ENCODE assay signal across 8 mouse cellular contexts in the genomic region with DNA sequence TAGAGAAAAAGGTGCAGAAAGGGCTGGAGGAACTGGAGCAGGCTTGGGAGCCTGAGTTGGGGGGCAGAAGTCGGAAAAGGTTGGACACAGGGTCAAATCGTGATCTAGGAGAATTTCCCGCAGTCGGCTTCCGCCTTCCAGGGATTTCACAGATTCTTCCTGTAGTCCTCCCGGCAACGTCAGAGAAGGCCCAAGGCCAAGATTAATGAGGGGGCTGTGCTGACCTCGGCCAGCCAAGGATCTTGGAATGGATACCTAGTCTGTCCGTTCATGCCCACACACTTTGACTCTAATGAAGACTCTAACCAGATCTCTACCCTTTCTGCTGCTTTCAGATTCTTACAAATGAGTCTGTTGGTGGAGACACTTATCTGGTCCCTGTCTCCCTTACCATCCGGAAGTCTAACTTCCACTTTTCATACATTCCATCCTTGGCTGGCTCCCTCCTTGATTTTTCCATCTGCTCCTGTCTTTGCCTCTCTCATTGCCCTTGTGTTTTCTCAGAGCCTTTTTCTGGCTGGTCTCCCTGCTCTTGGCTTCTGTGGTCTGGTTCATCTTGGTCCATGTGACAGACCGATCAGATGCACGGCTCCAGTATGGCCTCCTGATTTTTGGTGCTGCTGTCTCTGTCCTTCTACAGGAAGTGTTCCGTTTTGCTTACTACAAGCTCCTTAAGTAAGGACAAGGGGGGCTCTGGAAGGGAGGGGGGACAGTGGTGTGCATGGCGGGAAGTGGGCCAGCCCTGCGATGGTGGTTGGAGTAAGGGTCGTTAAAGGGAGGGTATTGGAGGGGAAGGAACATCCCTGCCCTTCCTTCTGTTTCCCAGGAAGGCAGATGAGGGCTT. TPM values are rescaled to one million over a fixed set of nuclear protein-coding genes. Genes with fewer than 3 reads are reported as not detected.
DNase-seq lines count a peak whose midpoint lies in the region; ATAC-seq and TF ChIP-seq lines count a peak whose summit lies in the region.

No protein-coding gene starts in this region.

- H3K27ac ChIP-seq in forebrain, embryonic 11.5 days (ENCODE audit: low read depth, low read length): 0 out of 2 replicates have a peak overlapping the region, but pooled peaks have one; percentile 25
- peak overlapping the region; percentile 88 for H3K27ac ChIP-seq in hindbrain, embryonic 10.5 days
- no peak overlapping the region for H3K27ac ChIP-seq in midbrain, embryonic 11.5 days (ENCODE audit: low read depth, low read length)

- H3K9me3 ChIP-seq in forebrain, embryonic 11.5 days (ENCODE audit: control insufficient read depth, low read length): no peaks in the 10 kb centered on the region
- H3K9me3 ChIP-seq in hindbrain, embryonic 10.5 days: no peaks in the 10 kb centered on the region
- H3K9me3 ChIP-seq in midbrain, embryonic 11.5 days (ENCODE audit: control insufficient read depth, low read length): no peaks in the 10 kb centered on the region

- H3K4me3 ChIP-seq in forebrain, embryonic 11.5 days (ENCODE audit: low read depth, low read length): peak overlapping the region; percentile 67
- peak overlapping the region; percentile 77 for H3K4me3 ChIP-seq in hindbrain, embryonic 10.5 days
- peak overlapping the region; percentile 68 for H3K4me3 ChIP-seq in midbrain, embryonic 11.5 days (ENCODE audit: low read depth, low read length)

- WGBS in forebrain, embryonic 11.5 days: 20% methylated on average over 15 of the region's 16 CpGs
- 16% methylated on average over 16 of the region's 16 CpGs for WGBS in hindbrain, embryonic 10.5 days
- WGBS in midbrain, embryonic 11.5 days: 23% methylated on average over 16 of the region's 16 CpGs

- peaks cover 7% of the 10 kb centered on the region; the same call in 1 of the 2 replicates for H3K4me1 ChIP-seq in forebrain, embryonic 11.5 days (replicated peaks; ENCODE audit: control insufficient read depth, insufficient read depth, low read length)
- H3K4me1 ChIP-seq in hindbrain, embryonic 10.5 days (replicated peaks): peaks cover 47% of the 10 kb centered on the region
- H3K4me1 ChIP-seq in midbrain, embryonic 11.5 days (ENCODE audit: control insufficient read depth, insufficient read depth, low read length): peaks cover 12% of the 10 kb centered on the region

- ATAC-seq in forebrain, embryonic 11.5 days (replicated peaks; ENCODE audit: low FRiP score): no peak
- ATAC-seq in midbrain, embryonic 11.5 days (ENCODE audit: low FRiP score): no peak

- TF ChIP-seq CTCF in brain, embryonic 14.5 days (IDR thresholded peaks at IDR 0.05; ENCODE audit: borderline replicate concordance, extremely low read depth, insufficient read depth, insufficient read length): no peak

- H3K9ac ChIP-seq in forebrain, embryonic 11.5 days (ENCODE audit: low read length): peak overlapping the region; percentile 70
- peak overlapping the region; percentile 82 for H3K9ac ChIP-seq in midbrain, embryonic 11.5 days (ENCODE audit: low read length)

- DNase-seq in retina, postnatal 1 day: peak; percentile 41
- DNase-seq in retina, embryonic 14.5 days (ENCODE audit: low spot score): no peak
- DNase-seq in brain, embryonic 14.5 days (ENCODE audit: low read depth): peak; percentile 38
- no peak for DNase-seq in forebrain, embryonic 11.5 days (ENCODE audit: low spot score)
- DNase-seq in hindbrain, embryonic 10.5 days (ENCODE audit: low spot score): peak; percentile 44
- peak; percentile 56 for DNase-seq in left cerebral cortex, postnatal 4 days
- DNase-seq in midbrain, embryonic 11.5 days (ENCODE audit: low spot score, missing footprints): peak; percentile 90
- DNase-seq in thymus, postnatal 14 days: peak; percentile 36

- H3K27me3 ChIP-seq in forebrain, embryonic 11.5 days (ENCODE audit: control insufficient read depth, insufficient read depth, low read length): no peaks in the 10 kb centered on the region
- no peaks in the 10 kb centered on the region for H3K27me3 ChIP-seq in hindbrain, embryonic 10.5 days (ENCODE audit: insufficient read depth, poor library complexity, severe bottlenecking)
- no peaks in the 10 kb centered on the region for H3K27me3 ChIP-seq in midbrain, embryonic 11.5 days (ENCODE audit: control insufficient read depth, insufficient read depth, low read length)

- intact Hi-C loops in left cerebral cortex, postnatal 4 days (cut with DNase I): no loop called here

- no peaks in the 10 kb centered on the region for H3K36me3 ChIP-seq in forebrain, embryonic 11.5 days (ENCODE audit: control insufficient read depth, insufficient read depth, low read length)
- peaks cover 30% of the 10 kb centered on the region for H3K36me3 ChIP-seq in hindbrain, embryonic 10.5 days
- H3K36me3 ChIP-seq in midbrain, embryonic 11.5 days (ENCODE audit: control insufficient read depth, insufficient read depth, low read length): no peaks in the 10 kb centered on the region

- H3K4me2 ChIP-seq in forebrain, embryonic 11.5 days (ENCODE audit: low read depth, low read length, severe bottlenecking): peak overlapping the region; percentile 93
- H3K4me2 ChIP-seq in midbrain, embryonic 11.5 days: peak overlapping the region; percentile 91

- TF ChIP-seq POLR2A in brain, embryonic 14.5 days (IDR thresholded peaks at IDR 0.05; ENCODE audit: borderline replicate concordance, extremely low read depth, insufficient read depth, insufficient read length, poor library complexity, severe bottlenecking): no peak

RNA-seq across cellular contexts. Expression of a gene that starts 0.8 kb away (rescaled TPM):
- 102 and 129 TPM in 2 replicates for polyA plus RNA-seq in brain, embryonic 14.5 days (2012; rRNA removed)
- 29.7 and 33.3 TPM in 2 replicates for polyA plus RNA-seq in forebrain, embryonic 11.5 days (2014; fragmentation: Nextera tagmentation; extraction: Ambion mirVana)
- polyA plus RNA-seq in hindbrain, embryonic 10.5 days (2016; fragmentation: Nextera tagmentation; extraction: Ambion mirVana): 33.9 and 35.8 TPM in 2 replicates
- total RNA-seq in left cerebral cortex, postnatal 4 days (2021): 100 to 1,000 TPM in 1 of 2 experiments, 10 to 100 TPM in 1; 91.1 to 101 TPM
- 32.5 and 34.3 TPM in 2 replicates for polyA plus RNA-seq in midbrain, embryonic 11.5 days (2014; fragmentation: Nextera tagmentation; extraction: Ambion mirVana)

RNA-seq across cellular contexts. Expression of a gene that starts 2.7 kb away (rescaled TPM):
- 11.4 and 12.1 TPM in 2 replicates for polyA plus RNA-seq in brain, embryonic 14.5 days (2012; rRNA removed)
- 7.5 and 10.3 TPM in 2 replicates for polyA plus RNA-seq in forebrain, embryonic 11.5 days (2014; fragmentation: Nextera tagmentation; extraction: Ambion mirVana)
- polyA plus RNA-seq in hindbrain, embryonic 10.5 days (2016; fragmentation: Nextera tagmentation; extraction: Ambion mirVana): 12.3 and 12.7 TPM in 2 replicates
- 10 to 100 TPM in 1 of 2 experiments, 1 to 10 TPM in 1; 6.8 to 10.8 TPM for total RNA-seq in left cerebral cortex, postnatal 4 days (2021)
- polyA plus RNA-seq in midbrain, embryonic 11.5 days (2014; fragmentation: Nextera tagmentation; extraction: Ambion mirVana): 8.5 and 8.9 TPM in 2 replicates

RNA-seq across cellular contexts. Expression of a gene that starts 10.0 kb away (rescaled TPM):
- 8.6 and 9.4 TPM in 2 replicates for polyA plus RNA-seq in brain, embryonic 14.5 days (2012; rRNA removed)
- polyA plus RNA-seq in forebrain, embryonic 11.5 days (2014; fragmentation: Nextera tagmentation; extraction: Ambion mirVana): 49.4 and 53.6 TPM in 2 replicates
- polyA plus RNA-seq in hindbrain, embryonic 10.5 days (2016; fragmentation: Nextera tagmentation; extraction: Ambion mirVana): 50.1 and 69.4 TPM in 2 replicates
- 1 to 10 TPM; 2.4 to 2.5 TPM for total RNA-seq in left cerebral cortex, postnatal 4 days (2021)
- polyA plus RNA-seq in midbrain, embryonic 11.5 days (2014; fragmentation: Nextera tagmentation; extraction: Ambion mirVana): 32.1 and 33.4 TPM in 2 replicates

RNA-seq across cellular contexts. Expression of a gene that starts 12.5 kb away (rescaled TPM):
- 3.7 and 3.8 TPM in 2 replicates for polyA plus RNA-seq in brain, embryonic 14.5 days (2012; rRNA removed)
- 5.8 and 7.7 TPM in 2 replicates for polyA plus RNA-seq in forebrain, embryonic 11.5 days (2014; fragmentation: Nextera tagmentation; extraction: Ambion mirVana)
- polyA plus RNA-seq in hindbrain, embryonic 10.5 days (2016; fragmentation: Nextera tagmentation; extraction: Ambion mirVana): 9.5 and 13.6 TPM in 2 replicates
- 1 to 10 TPM; 5.6 to 6.9 TPM for total RNA-seq in left cerebral cortex, postnatal 4 days (2021)
- polyA plus RNA-seq in midbrain, embryonic 11.5 days (2014; fragmentation: Nextera tagmentation; extraction: Ambion mirVana): 4.5 and 4.6 TPM in 2 replicates

RNA-seq across cellular contexts. Expression of a gene that starts 23.2 kb away (rescaled TPM):
- polyA plus RNA-seq in brain, embryonic 14.5 days (2012; rRNA removed): 148 and 152 TPM in 2 replicates
- polyA plus RNA-seq in forebrain, embryonic 11.5 days (2014; fragmentation: Nextera tagmentation; extraction: Ambion mirVana): 317 and 322 TPM in 2 replicates
- 379 and 403 TPM in 2 replicates for polyA plus RNA-seq in hindbrain, embryonic 10.5 days (2016; fragmentation: Nextera tagmentation; extraction: Ambion mirVana)
- total RNA-seq in left cerebral cortex, postnatal 4 days (2021): 100 to 1,000 TPM; 126 TPM
- polyA plus RNA-seq in midbrain, embryonic 11.5 days (2014; fragmentation: Nextera tagmentation; extraction: Ambion mirVana): 343 and 356 TPM in 2 replicates

Comparison
In these comparisons a context has a peak if more than half of its experiments do, and no peak if none do; other contexts are left out.
1. DNase-seq: peak in retina, postnatal 1 day (single experiment), brain, embryonic 14.5 days (single experiment), hindbrain, embryonic 10.5 days (single experiment), left cerebral cortex, postnatal 4 days (single experiment), midbrain, embryonic 11.5 days (single experiment) and thymus, postnatal 14 days (single experiment); none in retina, embryonic 14.5 days (single experiment) and forebrain, embryonic 11.5 days (single experiment).
2. Peak in every context shown above with its lines, with median percentiles within 50 percentile points of each other: H3K4me3 ChIP-seq.